Mouse (Mus musculus): ENCODE measurements at regions not wholly inside any gene's neighbourhood (a gene's known extent, or its start where the extent isn't known, plus 50 kb on each side); places are given as distances from the start of the nearest gene placed in this dataset.
A peak's percentile ranks its signal among the peaks of the same experiment; 100 is the strongest.

DNA sequence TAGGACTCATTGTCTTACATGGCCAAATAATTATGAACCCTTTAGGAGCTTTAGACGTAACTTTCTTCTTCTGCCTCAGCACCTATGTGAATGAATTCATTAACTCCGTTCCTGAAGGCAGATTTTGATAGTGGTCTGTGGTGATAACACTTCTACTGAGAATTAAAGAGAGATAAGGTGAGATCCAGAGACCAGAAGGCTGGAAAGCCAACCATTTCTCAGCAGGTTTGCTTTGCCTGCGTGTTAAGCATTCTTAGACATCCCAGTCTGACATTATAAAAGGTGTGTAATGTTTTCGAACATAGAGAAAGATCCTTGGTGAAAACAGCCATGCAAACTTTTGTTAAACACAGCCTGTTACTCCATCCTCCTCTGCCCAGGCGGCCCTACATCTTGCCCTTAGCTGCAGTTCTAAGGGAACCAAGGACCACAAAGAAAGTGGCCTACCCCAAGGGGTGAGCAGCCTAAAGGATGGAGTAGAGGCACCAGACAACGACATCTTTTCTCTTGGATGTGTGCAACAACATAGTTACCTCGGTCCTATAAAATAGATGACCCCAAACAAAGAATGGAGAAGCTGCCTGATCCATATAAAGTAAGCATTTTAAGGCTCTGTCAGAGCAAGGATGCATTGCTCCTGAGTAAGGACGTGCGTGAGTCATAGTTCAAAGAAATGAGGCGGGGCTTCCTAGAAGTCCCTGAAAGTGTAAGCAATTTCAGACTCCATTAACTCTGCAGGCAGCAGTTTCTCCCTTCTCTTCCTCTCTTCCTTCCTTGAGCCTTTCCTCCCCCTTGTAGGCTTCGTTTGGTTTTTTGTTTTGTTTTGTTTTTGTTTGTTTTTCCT, 55.1 kb upstream of the Xpr1 start:
- no peaks in the 10 kb centered on the region for H3K27me3 ChIP-seq (replicated peaks; ENCODE audit: control insufficient read depth, insufficient read depth, low read length)
- H3K9me3 ChIP-seq (ENCODE audit: control insufficient read depth, low read length) = no peaks in the 10 kb centered on the region
- no peak overlapping the region for H3K27ac ChIP-seq (ENCODE audit: low read length)
- peaks cover 3% of the 10 kb centered on the region; the same call in 1 of the 2 replicates for H3K4me1 ChIP-seq (ENCODE audit: control insufficient read depth, insufficient read depth, low read length)
- WGBS = 61% methylated on average over 11 of the region's 11 CpGs
- no peak overlapping the region for H3K4me2 ChIP-seq (ENCODE audit: low read depth, low read length)
- 0 out of 2 replicates have a peak, but pooled peaks have one; percentile 28 for ATAC-seq
- no peak overlapping the region for H3K9ac ChIP-seq (ENCODE audit: low read depth, low read length)
- H3K36me3 ChIP-seq (ENCODE audit: control insufficient read depth, insufficient read depth, low read length) = no peaks in the 10 kb centered on the region
- H3K4me3 ChIP-seq (ENCODE audit: low read length) = no peak overlapping the region

DNA sequence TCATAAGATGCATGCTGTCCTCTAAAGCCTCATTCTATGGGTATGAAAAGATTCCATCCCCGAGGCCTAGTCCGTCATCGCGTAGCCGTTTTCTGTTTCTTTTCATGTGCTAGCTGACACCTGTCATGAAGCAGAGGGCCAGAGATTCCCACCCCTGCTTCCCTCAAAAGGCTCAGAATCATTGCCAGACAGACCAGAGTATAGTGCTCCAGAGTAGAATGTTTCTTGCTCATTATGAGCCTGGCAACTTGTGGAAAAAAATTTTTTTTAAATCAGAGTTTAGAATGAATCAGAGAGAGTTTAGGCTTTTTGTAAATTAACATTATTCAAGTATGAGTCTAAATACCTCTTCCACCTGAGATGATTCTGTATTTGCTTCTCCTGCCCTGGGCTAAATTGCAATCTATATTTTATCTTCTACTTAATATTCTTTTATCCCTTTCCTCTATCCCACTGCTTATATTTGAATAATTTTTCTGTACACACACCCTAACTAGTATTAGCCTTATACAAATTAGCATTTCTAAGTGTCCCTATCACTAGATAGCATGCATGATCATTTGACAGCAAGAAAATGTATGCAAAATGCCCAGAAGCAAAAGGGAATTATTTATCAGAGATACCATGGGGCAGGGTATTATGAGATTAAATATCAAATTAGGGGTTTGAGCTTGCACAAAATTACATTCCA, 55.9 kb upstream of the Xpr1 start:
- H3K4me3 ChIP-seq (ENCODE audit: low read length) = no peak overlapping the region
- H3K36me3 ChIP-seq (ENCODE audit: control insufficient read depth, insufficient read depth, low read length) = no peaks in the 10 kb centered on the region
- H3K9ac ChIP-seq (ENCODE audit: low read depth, low read length) = no peak overlapping the region
- H3K4me2 ChIP-seq (ENCODE audit: low read depth, low read length) = no peak overlapping the region
- no peak for ATAC-seq
- 67% methylated on average over 5 of the region's 5 CpGs for WGBS
- no peak overlapping the region; the same call in 1 of the 2 replicates for H3K27ac ChIP-seq (ENCODE audit: low read length)
- H3K9me3 ChIP-seq (ENCODE audit: control insufficient read depth, low read length) = no peaks in the 10 kb centered on the region
- H3K27me3 ChIP-seq (replicated peaks; ENCODE audit: control insufficient read depth, insufficient read depth, low read length) = no peaks in the 10 kb centered on the region
- peaks cover 3% of the 10 kb centered on the region; the same call in 1 of the 2 replicates for H3K4me1 ChIP-seq (ENCODE audit: control insufficient read depth, insufficient read depth, low read length)

DNA sequence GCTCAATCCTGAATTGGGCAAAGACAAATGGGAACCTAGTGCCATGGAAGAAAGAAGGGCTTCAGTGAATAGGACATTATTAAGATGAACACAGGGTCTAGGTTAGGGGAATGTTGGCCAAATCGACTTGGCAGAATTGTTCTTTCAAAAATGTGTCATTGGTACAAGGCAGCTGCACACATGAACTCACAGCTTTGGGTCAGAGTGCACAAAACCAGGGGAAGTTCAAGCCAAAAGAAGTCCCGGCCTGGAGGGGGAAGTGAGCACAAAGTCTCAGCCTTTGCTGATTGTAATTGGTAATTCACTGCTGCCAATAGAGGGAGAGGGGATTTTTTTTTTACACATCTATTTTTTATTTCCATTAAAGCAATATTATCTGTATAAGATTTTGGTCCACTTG, 57.8 kb upstream of the Xpr1 start:
- 67% methylated on average over 2 of the region's 2 CpGs for WGBS
- Histone ChIP-seq H3K4me2 (ENCODE audit: low read depth, low read length) (no peak overlapping the region), H3K4me3 (ENCODE audit: low read length) (no peak overlapping the region), H3K27ac (ENCODE audit: low read length) (no peak overlapping the region), H3K36me3 (ENCODE audit: control insufficient read depth, insufficient read depth, low read length) (no peaks in the 10 kb centered on the region), H3K4me1 (ENCODE audit: control insufficient read depth, insufficient read depth, low read length) (peaks cover 3% of the 10 kb centered on the region; the same call in 1 of the 2 replicates), H3K9ac (ENCODE audit: low read depth, low read length) (no peak overlapping the region), H3K9me3 (ENCODE audit: control insufficient read depth, low read length) (no peaks in the 10 kb centered on the region), H3K27me3 (replicated peaks; ENCODE audit: control insufficient read depth, insufficient read depth, low read length) (no peaks in the 10 kb centered on the region)
- no peak for ATAC-seq

DNA sequence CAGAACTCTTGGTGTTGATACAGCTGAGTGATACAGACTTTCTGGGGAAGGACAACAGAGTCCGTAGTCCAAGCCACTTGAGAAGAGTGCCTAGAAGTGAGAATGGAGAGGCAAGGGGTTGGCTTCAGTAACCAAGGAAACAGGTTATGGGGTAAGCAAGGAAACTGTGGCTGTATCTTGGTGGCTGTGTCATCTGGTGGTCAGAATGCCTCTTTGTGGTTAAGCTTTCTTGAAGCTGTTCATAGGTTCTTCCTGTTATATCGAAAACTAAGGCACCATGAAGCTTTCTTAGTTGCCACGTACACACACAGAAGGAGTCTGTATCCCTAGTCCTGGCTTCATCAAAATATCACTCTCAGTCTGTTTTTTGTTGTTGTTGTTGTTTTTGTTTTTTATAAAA, 59.0 kb upstream of the Xpr1 start:
- Histone ChIP-seq H3K36me3 (ENCODE audit: control insufficient read depth, insufficient read depth, low read length) (no peaks in the 10 kb centered on the region), H3K4me3 (ENCODE audit: low read length) (no peak overlapping the region), H3K4me1 (ENCODE audit: control insufficient read depth, insufficient read depth, low read length) (peaks cover 3% of the 10 kb centered on the region; the same call in 1 of the 2 replicates), H3K9ac (ENCODE audit: low read depth, low read length) (no peak overlapping the region), H3K27me3 (replicated peaks; ENCODE audit: control insufficient read depth, insufficient read depth, low read length) (no peaks in the 10 kb centered on the region), H3K27ac (ENCODE audit: low read length) (no peak overlapping the region), H3K4me2 (ENCODE audit: low read depth, low read length) (no peak overlapping the region), H3K9me3 (ENCODE audit: control insufficient read depth, low read length) (no peaks in the 10 kb centered on the region)
- no peak for ATAC-seq
- 87% methylated on average over 3 of the region's 3 CpGs for WGBS

DNA sequence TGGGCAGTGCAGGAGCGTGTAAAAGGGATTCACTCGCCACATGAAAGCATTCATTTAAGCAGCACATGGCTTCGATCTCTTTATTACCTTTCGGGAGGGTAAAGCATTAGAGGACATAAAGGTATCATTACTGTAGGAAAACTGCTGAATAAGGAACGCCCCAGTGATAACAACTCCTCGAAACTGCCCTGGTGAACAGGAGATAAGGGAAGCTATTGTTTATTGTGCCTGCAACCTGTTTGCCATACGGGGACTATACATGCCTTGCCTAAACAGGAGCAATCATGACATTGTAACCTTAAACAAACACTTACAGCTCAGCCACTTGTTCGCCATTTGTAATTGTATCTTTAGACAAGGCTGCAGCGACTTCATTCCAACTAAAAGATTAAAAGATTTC, 64.9 kb upstream of the Xpr1 start:
- no peaks in the 10 kb centered on the region for H3K36me3 ChIP-seq (ENCODE audit: control insufficient read depth, insufficient read depth, low read length)
- H3K4me2 ChIP-seq (ENCODE audit: low read depth, low read length) = peak overlapping the region; percentile 17
- no peak overlapping the region for H3K27ac ChIP-seq (ENCODE audit: low read length)
- H3K9ac ChIP-seq (ENCODE audit: low read depth, low read length) = no peak overlapping the region
- peaks cover 4% of the 10 kb centered on the region; the same call in 1 of the 2 replicates for H3K4me1 ChIP-seq (ENCODE audit: control insufficient read depth, insufficient read depth, low read length)
- peak overlapping the region; percentile 5; the same call in 1 of the 2 replicates for H3K4me3 ChIP-seq (ENCODE audit: low read length)
- WGBS = 25% methylated on average over 9 of the region's 9 CpGs
- peak; percentile 79 for ATAC-seq
- no peaks in the 10 kb centered on the region for H3K9me3 ChIP-seq (ENCODE audit: control insufficient read depth, low read length)
- H3K27me3 ChIP-seq (replicated peaks; ENCODE audit: control insufficient read depth, insufficient read depth, low read length) = no peaks in the 10 kb centered on the region

DNA sequence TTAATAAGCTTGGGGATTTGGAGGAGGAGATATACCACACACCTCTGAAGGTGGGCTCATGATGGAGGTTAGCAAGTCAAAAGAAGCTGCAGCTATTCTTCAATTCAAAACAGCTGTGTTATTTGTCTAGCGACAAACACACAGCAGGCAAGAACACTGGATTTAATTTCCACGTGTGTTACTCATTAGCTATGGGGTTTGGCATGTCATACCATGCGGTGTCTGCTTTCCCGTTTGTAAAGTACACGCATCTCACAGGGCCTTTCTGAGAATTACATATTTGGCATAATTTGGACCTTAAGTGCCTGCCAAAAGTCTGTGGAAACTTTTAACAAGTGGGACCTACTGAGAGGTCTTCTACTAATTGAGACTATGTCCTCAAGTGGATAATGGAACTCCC, 65.5 kb upstream of the Xpr1 start:
- Histone ChIP-seq H3K4me2 (ENCODE audit: low read depth, low read length) (no peak overlapping the region), H3K36me3 (ENCODE audit: control insufficient read depth, insufficient read depth, low read length) (no peaks in the 10 kb centered on the region), H3K4me3 (ENCODE audit: low read length) (no peak overlapping the region), H3K9me3 (ENCODE audit: control insufficient read depth, low read length) (no peaks in the 10 kb centered on the region), H3K9ac (ENCODE audit: low read depth, low read length) (no peak overlapping the region), H3K4me1 (ENCODE audit: control insufficient read depth, insufficient read depth, low read length) (peaks cover 4% of the 10 kb centered on the region; the same call in 1 of the 2 replicates), H3K27me3 (replicated peaks; ENCODE audit: control insufficient read depth, insufficient read depth, low read length) (no peaks in the 10 kb centered on the region), H3K27ac (ENCODE audit: low read length) (no peak overlapping the region)
- 73% methylated on average over 5 of the region's 5 CpGs for WGBS
- ATAC-seq = no peak

DNA sequence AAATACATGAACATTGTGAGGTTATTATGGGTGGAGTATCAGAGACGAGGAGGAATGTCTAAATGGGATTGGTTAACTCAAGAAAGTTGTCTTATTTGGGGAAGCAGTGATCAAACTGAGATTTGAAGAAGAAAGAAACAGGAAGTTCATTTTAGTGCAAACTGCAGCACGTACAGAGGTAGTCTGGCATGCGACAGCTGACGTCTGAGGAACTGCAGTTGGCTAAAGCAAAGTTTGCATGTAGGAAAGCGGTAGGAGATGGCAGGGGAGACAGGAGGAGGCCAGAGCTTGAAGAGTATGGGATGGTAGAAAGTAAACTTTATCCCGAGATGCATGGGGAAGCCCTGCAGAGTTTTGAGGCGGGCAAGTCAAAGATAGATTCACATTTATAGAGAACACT, 66.5 kb upstream of the Xpr1 start:
- Histone ChIP-seq H3K4me3 (ENCODE audit: low read length) (no peak overlapping the region), H3K4me2 (ENCODE audit: low read depth, low read length) (no peak overlapping the region), H3K9me3 (ENCODE audit: control insufficient read depth, low read length) (no peaks in the 10 kb centered on the region), H3K27ac (ENCODE audit: low read length) (no peak overlapping the region), H3K36me3 (ENCODE audit: control insufficient read depth, insufficient read depth, low read length) (no peaks in the 10 kb centered on the region), H3K4me1 (ENCODE audit: control insufficient read depth, insufficient read depth, low read length) (peaks cover 4% of the 10 kb centered on the region; the same call in 1 of the 2 replicates), H3K27me3 (replicated peaks; ENCODE audit: control insufficient read depth, insufficient read depth, low read length) (no peaks in the 10 kb centered on the region), H3K9ac (ENCODE audit: low read depth, low read length) (no peak overlapping the region)
- WGBS = 59% methylated on average over 7 of the region's 7 CpGs
- ATAC-seq = no peak

DNA sequence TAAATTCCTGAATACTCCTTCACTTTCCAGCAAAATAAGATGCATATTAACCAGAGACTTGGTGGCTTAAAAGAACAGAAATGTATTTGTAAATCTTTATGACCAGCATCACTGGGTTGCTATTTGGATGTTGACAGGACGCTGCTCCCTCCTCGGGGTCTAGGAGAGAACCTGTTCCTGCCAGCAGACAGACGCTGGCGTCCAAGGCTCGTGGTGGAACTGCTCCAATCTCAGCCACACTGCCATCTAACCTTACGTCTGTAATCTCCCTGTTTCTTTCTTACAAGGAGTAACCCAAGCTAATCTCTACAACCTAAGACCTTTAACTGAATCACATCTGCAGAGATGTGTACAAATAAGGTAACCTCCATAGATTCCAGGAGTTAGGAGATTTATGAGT, 70.1 kb upstream of the Acbd6 start:
- no peak overlapping the region for H3K4me2 ChIP-seq (ENCODE audit: low read depth, low read length)
- no peak for ATAC-seq
- no peaks in the 10 kb centered on the region for H3K27me3 ChIP-seq (replicated peaks; ENCODE audit: control insufficient read depth, insufficient read depth, low read length)
- no peaks in the 10 kb centered on the region for H3K9me3 ChIP-seq (ENCODE audit: control insufficient read depth, low read length)
- H3K27ac ChIP-seq (ENCODE audit: low read length) = no peak overlapping the region
- H3K4me3 ChIP-seq (ENCODE audit: low read length) = no peak overlapping the region
- no peak overlapping the region for H3K9ac ChIP-seq (ENCODE audit: low read depth, low read length)
- H3K4me1 ChIP-seq (ENCODE audit: control insufficient read depth, insufficient read depth, low read length) = no peaks in the 10 kb centered on the region
- 80% methylated on average over 6 of the region's 6 CpGs for WGBS
- no peaks in the 10 kb centered on the region for H3K36me3 ChIP-seq (ENCODE audit: control insufficient read depth, insufficient read depth, low read length)

DNA sequence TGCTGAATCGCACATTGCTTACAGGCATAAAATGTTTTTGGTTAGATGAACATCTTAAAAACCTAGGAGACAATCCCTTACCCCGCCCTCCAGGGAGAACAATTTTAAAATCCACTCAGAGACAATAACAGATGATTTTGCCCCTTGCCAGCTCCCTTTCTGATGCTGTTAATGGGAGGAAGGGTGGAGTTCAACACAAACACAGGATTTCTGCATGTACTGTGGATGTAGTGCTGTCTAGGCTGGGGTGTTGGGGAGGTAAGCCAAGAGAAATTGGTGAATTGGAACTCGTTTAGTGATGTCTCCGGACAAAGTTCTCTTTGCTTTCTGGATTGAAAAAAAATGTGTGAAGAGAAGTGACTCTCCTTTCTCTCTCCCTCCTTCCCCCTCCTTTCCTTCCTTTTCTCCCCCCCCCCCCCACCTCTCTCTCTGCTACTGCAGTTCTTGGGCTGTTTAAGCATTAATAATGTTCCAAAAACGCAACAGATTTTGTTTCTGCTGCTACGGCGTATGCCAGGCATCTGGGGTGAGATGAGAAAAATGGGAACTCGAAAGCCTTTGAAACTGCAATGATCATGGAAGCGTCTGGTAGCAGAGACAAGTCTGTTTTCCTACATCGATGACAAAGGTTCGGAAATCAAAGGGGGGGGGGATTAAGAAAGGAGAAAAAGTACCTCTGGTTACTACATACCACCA, 68.8 kb upstream of the Acbd6 start:
- ATAC-seq = no peak
- H3K4me1 ChIP-seq (ENCODE audit: control insufficient read depth, insufficient read depth, low read length) = no peaks in the 10 kb centered on the region
- H3K9ac ChIP-seq (ENCODE audit: low read depth, low read length) = no peak overlapping the region
- H3K27ac ChIP-seq (ENCODE audit: low read length) = no peak overlapping the region
- no peak overlapping the region for H3K4me2 ChIP-seq (ENCODE audit: low read depth, low read length)
- H3K27me3 ChIP-seq (replicated peaks; ENCODE audit: control insufficient read depth, insufficient read depth, low read length) = no peaks in the 10 kb centered on the region
- no peak overlapping the region for H3K4me3 ChIP-seq (ENCODE audit: low read length)
- H3K36me3 ChIP-seq (ENCODE audit: control insufficient read depth, insufficient read depth, low read length) = no peaks in the 10 kb centered on the region
- whole genome bisulfite sequencing = 73% methylated on average over 11 of the region's 11 CpGs
- no peaks in the 10 kb centered on the region for H3K9me3 ChIP-seq (ENCODE audit: control insufficient read depth, low read length)
